Mouse (Mus musculus): ENCODE data around the gene Myrfl. TPM values are rescaled to one million over a fixed set of nuclear protein-coding genes. Genes with fewer than 3 reads are reported as not detected.

Myrfl gene
- total and polyA plus RNA-seq, 2 experiments from 2014 or later: 0.04 TPM; not detected in 1

- TF ChIP-seq CTCF (IDR thresholded peaks at IDR 0.05; ENCODE audit: low read depth): no peak
- Histone ChIP-seq H3K4me3 (ENCODE audit: low read length) (no peak overlapping the region), H3K9ac (replicated peaks; ENCODE audit: low read length) (no peak overlapping the region), H3K9me3 (ENCODE audit: low read length) (no peaks in the 10 kb centered on the region), H3K27ac (no peak overlapping the region), H3K4me2 (ENCODE audit: low read depth, low read length) (no peak overlapping the region), H3K36me3 (ENCODE audit: insufficient read depth, low read length) (no peaks in the 10 kb centered on the region), H3K27me3 (ENCODE audit: insufficient read depth, low read length) (no peaks in the 10 kb centered on the region), H3K4me1 (ENCODE audit: insufficient read depth, low read length) (no peaks in the 10 kb centered on the region)
- WGBS: 83% methylated on average over 6 of the region's 6 CpGs
- DNase-seq (ENCODE audit: low spot score) (no peak), ATAC-seq (no peak)
Observed at GRCm38 (mm10) chr10:116750062-116750461, 146.7 kb downstream of the Myrfl start.

DNA sequence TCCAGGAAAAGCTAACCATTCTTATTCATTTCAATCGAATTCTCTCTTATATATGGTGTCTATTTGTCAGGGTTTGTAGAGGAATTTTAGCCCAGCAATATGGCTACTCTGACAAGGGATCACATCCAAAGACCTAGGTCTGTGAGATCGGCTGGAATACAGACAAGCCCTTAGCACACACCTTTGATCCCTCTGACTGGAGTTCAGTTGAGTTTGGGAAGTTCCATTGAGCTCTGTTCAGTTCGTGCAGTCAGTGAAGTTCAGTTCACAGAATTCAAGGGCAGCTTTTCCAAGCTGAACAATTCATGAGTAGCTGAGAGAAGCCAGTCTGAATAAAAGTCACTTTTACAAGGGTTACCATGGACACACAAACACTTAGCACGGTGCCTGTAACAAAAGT, 148.0 kb downstream of the Myrfl start:
- Histone ChIP-seq H3K9ac (replicated peaks; ENCODE audit: low read length) (no peak overlapping the region), H3K27me3 (ENCODE audit: insufficient read depth, low read length) (no peaks in the 10 kb centered on the region), H3K4me2 (ENCODE audit: low read depth, low read length) (no peak overlapping the region), H3K36me3 (ENCODE audit: insufficient read depth, low read length) (no peaks in the 10 kb centered on the region), H3K4me1 (ENCODE audit: insufficient read depth, low read length) (no peaks in the 10 kb centered on the region), H3K4me3 (ENCODE audit: low read length) (no peak overlapping the region), H3K9me3 (ENCODE audit: low read length) (no peaks in the 10 kb centered on the region), H3K27ac (no peak overlapping the region)
- TF ChIP-seq CTCF (IDR thresholded peaks at IDR 0.05; ENCODE audit: low read depth): no peak
- DNase-seq (ENCODE audit: low spot score): no peak
- ATAC-seq: no peak
- WGBS: 73% methylated on average over 4 of the region's 4 CpGs

- 62% methylated on average over 10 of the region's 10 CpGs for WGBS
- H3K9ac ChIP-seq (replicated peaks; ENCODE audit: low read length): no peak overlapping the region
- no peak overlapping the region for H3K4me2 ChIP-seq (ENCODE audit: low read depth, low read length)
- TF ChIP-seq CTCF (IDR thresholded peaks at IDR 0.05; ENCODE audit: low read depth): no peak
- no peaks in the 10 kb centered on the region for H3K4me1 ChIP-seq (ENCODE audit: insufficient read depth, low read length)
- DNase-seq (ENCODE audit: low spot score) (no peak), ATAC-seq (no peak)
- H3K27me3 ChIP-seq (ENCODE audit: insufficient read depth, low read length): no peaks in the 10 kb centered on the region
- H3K9me3 ChIP-seq (ENCODE audit: low read length): no peaks in the 10 kb centered on the region
- H3K27ac ChIP-seq: no peak overlapping the region
- no peaks in the 10 kb centered on the region for H3K36me3 ChIP-seq (ENCODE audit: insufficient read depth, low read length)
- no peak overlapping the region for H3K4me3 ChIP-seq (ENCODE audit: low read length)
Observed at GRCm38 (mm10) chr10:116746281-116747011, 150.3 kb downstream of the Myrfl start.

- DNase-seq (ENCODE audit: low spot score): no peak
- Histone ChIP-seq H3K27me3 (ENCODE audit: insufficient read depth, low read length) (no peaks in the 10 kb centered on the region), H3K4me2 (ENCODE audit: low read depth, low read length) (no peak overlapping the region), H3K4me3 (ENCODE audit: low read length) (no peak overlapping the region), H3K4me1 (ENCODE audit: insufficient read depth, low read length) (no peaks in the 10 kb centered on the region), H3K9ac (replicated peaks; ENCODE audit: low read length) (no peak overlapping the region), H3K27ac (no peak overlapping the region), H3K9me3 (ENCODE audit: low read length) (no peaks in the 10 kb centered on the region), H3K36me3 (ENCODE audit: insufficient read depth, low read length) (no peaks in the 10 kb centered on the region)
- no peak for ATAC-seq
- WGBS: 82% methylated on average over 2 of the region's 2 CpGs
- no peak for TF ChIP-seq CTCF (IDR thresholded peaks at IDR 0.05; ENCODE audit: low read depth)
Observed at GRCm38 (mm10) chr10:116742696-116743095, 154.0 kb downstream of the Myrfl start.

- 94% methylated on average over 8 of the region's 8 CpGs for WGBS
- no peak overlapping the region for H3K4me2 ChIP-seq (ENCODE audit: low read depth, low read length)
- H3K27ac ChIP-seq: no peak overlapping the region
- no peak for ATAC-seq
- no peak overlapping the region for H3K4me3 ChIP-seq (ENCODE audit: low read length)
- H3K36me3 ChIP-seq (ENCODE audit: insufficient read depth, low read length): no peaks in the 10 kb centered on the region
- H3K9me3 ChIP-seq (ENCODE audit: low read length): no peaks in the 10 kb centered on the region
- no peak for TF ChIP-seq CTCF (IDR thresholded peaks at IDR 0.05; ENCODE audit: low read depth)
- no peaks in the 10 kb centered on the region for H3K27me3 ChIP-seq (ENCODE audit: insufficient read depth, low read length)
- H3K9ac ChIP-seq (replicated peaks; ENCODE audit: low read length): no peak overlapping the region
- no peaks in the 10 kb centered on the region for H3K4me1 ChIP-seq (ENCODE audit: insufficient read depth, low read length)
- no peak for DNase-seq (ENCODE audit: low spot score)
Observed at GRCm38 (mm10) chr10:116742189-116742588, 154.5 kb downstream of the Myrfl start.

- ATAC-seq: no peak
- Histone ChIP-seq H3K4me3 (ENCODE audit: low read length) (no peak overlapping the region), H3K4me1 (ENCODE audit: insufficient read depth, low read length) (no peaks in the 10 kb centered on the region), H3K9ac (replicated peaks; ENCODE audit: low read length) (no peak overlapping the region), H3K9me3 (ENCODE audit: low read length) (no peaks in the 10 kb centered on the region), H3K36me3 (ENCODE audit: insufficient read depth, low read length) (no peaks in the 10 kb centered on the region), H3K27ac (no peak overlapping the region), H3K27me3 (ENCODE audit: insufficient read depth, low read length) (no peaks in the 10 kb centered on the region), H3K4me2 (ENCODE audit: low read depth, low read length) (no peak overlapping the region)
- WGBS: 78% methylated on average over 6 of the region's 6 CpGs
- no peak for TF ChIP-seq CTCF (IDR thresholded peaks at IDR 0.05; ENCODE audit: low read depth)
- DNase-seq (ENCODE audit: low spot score): no peak
Observed at GRCm38 (mm10) chr10:116741343-116741742, 155.4 kb downstream of the Myrfl start.

DNA sequence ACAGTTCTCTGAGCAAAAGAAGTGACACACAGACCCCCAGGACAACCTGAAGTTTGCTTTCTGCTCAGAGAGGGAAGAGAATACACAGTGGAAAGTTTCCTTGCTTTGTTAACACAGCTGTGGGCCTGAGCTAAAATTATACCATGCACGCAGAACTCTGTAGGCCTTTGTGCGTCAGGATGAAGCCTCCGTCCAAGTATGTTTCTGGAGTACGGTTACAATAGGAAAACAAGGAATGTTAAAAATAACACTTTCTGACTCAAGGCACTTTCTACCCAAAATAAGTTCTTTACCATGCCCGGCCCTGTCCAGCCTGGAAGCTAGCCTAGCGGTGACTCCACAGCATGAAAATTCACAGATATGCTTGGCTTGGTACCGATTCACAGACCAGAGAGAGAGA, 156.6 kb downstream of the Myrfl start:
- Histone ChIP-seq H3K27ac (no peak overlapping the region), H3K4me3 (ENCODE audit: low read length) (no peak overlapping the region), H3K9ac (replicated peaks; ENCODE audit: low read length) (no peak overlapping the region), H3K9me3 (ENCODE audit: low read length) (no peaks in the 10 kb centered on the region), H3K27me3 (ENCODE audit: insufficient read depth, low read length) (no peaks in the 10 kb centered on the region), H3K36me3 (ENCODE audit: insufficient read depth, low read length) (no peaks in the 10 kb centered on the region), H3K4me2 (ENCODE audit: low read depth, low read length) (no peak overlapping the region), H3K4me1 (ENCODE audit: insufficient read depth, low read length) (no peaks in the 10 kb centered on the region)
- 77% methylated on average over 7 of the region's 7 CpGs for WGBS
- TF ChIP-seq CTCF (IDR thresholded peaks at IDR 0.05; ENCODE audit: low read depth): no peak
- no peak for DNase-seq (ENCODE audit: low spot score)
- ATAC-seq: no peak

Data from hindbrain, postnatal 0 days (tissue).